In genomic region chr1:155886846-155887245, GRCm38 (mm10) we compare ENCODE assay signal across 20 mouse cellular contexts.
"Had no signal": no experiment of that assay in that cellular context is flagged by ENCODE, and none has a peak within 500 bp of the region (broad histone marks: within the 10 kb centered on the region; RNA-seq: fewer than 3 reads in every experiment).

No protein-coding gene starts in this region.

- H3K9ac ChIP-seq: limb, embryonic 12.5 days; limb, embryonic 15.5 days; lung, embryonic 15.5 days; midbrain, embryonic 13.5 days had no signal

- DNase-seq: kidney, adult 2 months; kidney, postnatal 25 days; layer of hippocampus, postnatal 36 days; left cerebral cortex, postnatal 4 days; lung, adult 18-20 months; lung, postnatal 10 days; lung, postnatal 36 days; thymus, adult 2 months; thymus, postnatal 14 days; thymus, postnatal 4 days had no signal

- H3K27ac ChIP-seq: kidney, postnatal 0 days; limb, embryonic 12.5 days; limb, embryonic 15.5 days; lung, embryonic 15.5 days; midbrain, embryonic 10.5 days; midbrain, embryonic 13.5 days; stomach, postnatal 0 days had no signal

- H3K4me3 ChIP-seq: limb, embryonic 12.5 days; limb, embryonic 15.5 days; lung, embryonic 15.5 days; megakaryocyte, embryonic 14.5 days; midbrain, embryonic 10.5 days; midbrain, embryonic 13.5 days; myocyte had no signal

- H3K4me2 ChIP-seq: limb, embryonic 12.5 days; limb, embryonic 15.5 days; lung, embryonic 15.5 days; midbrain, embryonic 13.5 days had no signal

- H3K4me1 ChIP-seq: limb, embryonic 12.5 days; limb, embryonic 15.5 days; lung, embryonic 15.5 days; megakaryocyte, embryonic 14.5 days; midbrain, embryonic 10.5 days; midbrain, embryonic 13.5 days had no signal

- H3K9me3 ChIP-seq: limb, embryonic 12.5 days; limb, embryonic 15.5 days; lung, embryonic 15.5 days; midbrain, embryonic 13.5 days had no signal

- H3K27me3 ChIP-seq: limb, embryonic 12.5 days; limb, embryonic 15.5 days; lung, embryonic 15.5 days; megakaryocyte, embryonic 14.5 days; midbrain, embryonic 13.5 days had no signal

- ATAC-seq: midbrain, embryonic 13.5 days; midbrain, embryonic 16.5 days had no signal
